Mouse (Mus musculus) heart, embryonic 16.5 days (tissue): Measurements from ENCODE around the gene Rpl18a. TPM values are rescaled to one million over a fixed set of nuclear protein-coding genes. Genes with fewer than 3 reads are reported as not detected.

Source experiments
- ATAC-seq: fragments of 200-750 bp; cut with Nextera tagmentation; replicated peaks from 2 replicates; pipeline ENCODE4 v1.8.0; 2017; ENCODE audit warnings: moderate number of reproducible peaks; ENCODE audit not compliant: insufficient read depth, low FRiP score; ENCODE audit errors: extremely low read depth
- H3K27ac ChIP-seq: fragments of 300-500 bp; sonication (generic); 2 replicates; pipeline ENCODE4 v1.5.1; 2014; ENCODE audit warnings: mild to moderate bottlenecking, low read length, control low read depth, moderate library complexity
- H3K27me3 ChIP-seq: fragments of 300-500 bp; sonication (generic); 2 replicates; pipeline ENCODE4 v1.6.1; 2014; ENCODE audit warnings: low read length, mixed read lengths; ENCODE audit not compliant: control insufficient read depth, insufficient read depth
- H3K36me3 ChIP-seq: fragments of 300-500 bp; sonication (generic); 2 replicates; pipeline ENCODE4 v1.6.1; 2014; ENCODE audit not compliant: control insufficient read depth, insufficient read depth
- H3K4me1 ChIP-seq: fragments of 300-500 bp; sonication (generic); 2 replicates; pipeline ENCODE4 v1.6.1; 2014; ENCODE audit warnings: low read length, mixed read lengths; ENCODE audit not compliant: control insufficient read depth, insufficient read depth
- H3K4me2 ChIP-seq: fragments of 300-500 bp; sonication (generic); 2 replicates; pipeline ENCODE4 v1.6.1; 2014; ENCODE audit warnings: low read depth, mild to moderate bottlenecking, control low read depth, low read length
- H3K4me3 ChIP-seq: fragments of 300-500 bp; sonication (generic); 2 replicates; pipeline ENCODE4 v1.5.1; 2014; ENCODE audit warnings: mild to moderate bottlenecking, control low read depth, low read length
- H3K9ac ChIP-seq: fragments of 300-500 bp; sonication (generic); 2 replicates; pipeline ENCODE4 v1.6.1; 2014; ENCODE audit warnings: low read length, control low read depth
- H3K9me3 ChIP-seq: fragments of 300-500 bp; sonication (generic); replicated peaks from 2 replicates; pipeline ENCODE4 v1.6.1; 2016; ENCODE audit warnings: low read length; ENCODE audit not compliant: control insufficient read depth
- WGBS: fragments of 180-500 bp; shearing (Covaris S2); extraction: QIAGEN DNeasy Blood & Tissue Kit; methylation state at CpG from one replicate; pipeline ENCODE4 v1.1.7; 2014; 5-methylcytosine and 5-hydroxymethylcytosine counted together
- polyA plus RNA-seq: library from polyadenylated mRNA; unstranded; fragments of >200 nt; fragmentation: Nextera tagmentation; extraction: Ambion mirVana; gene quantifications from 2 replicates; pipeline ENCODE4 v1.2.1, GENCODE M21; 2015

Gene Rpl18a
- polyA plus RNA-seq, 1 experiment from 2014 or later = 2,334 TPM

GRCm38 (mm10) chr8:70892022-70892895, 5.0 kb downstream of the Rpl18a start, which contains the start of gene Slc5a5:
Gene Slc5a5, minus strand, starts transcription at chr8:70892757.
- 4% methylated on average over 80 of the region's 80 CpGs for WGBS
- no peak for ATAC-seq
- H3K9me3 ChIP-seq = no peaks in the 10 kb centered on the region
- H3K4me2 ChIP-seq = peak within 1 kb of the TSS; percentile 18
- no peak within 1 kb of the TSS for H3K27ac ChIP-seq
- H3K9ac ChIP-seq = no peak within 1 kb of the TSS
- peak within 1 kb of the TSS; percentile 1 for H3K4me3 ChIP-seq
- H3K4me1 ChIP-seq = peaks cover 7% of the 10 kb centered on the region
- peaks cover 30% of the 10 kb centered on the region for H3K27me3 ChIP-seq
- H3K36me3 ChIP-seq = peaks cover 26% of the 10 kb centered on the region

- H3K9me3 ChIP-seq = no peaks in the 10 kb centered on the region
- peaks cover 30% of the 10 kb centered on the region for H3K27me3 ChIP-seq
- no peak for ATAC-seq
- peaks cover 6% of the 10 kb centered on the region for H3K4me1 ChIP-seq
- no peak overlapping the region for H3K27ac ChIP-seq
- H3K4me3 ChIP-seq = no peak overlapping the region; the same call in 1 of the 2 replicates
- 10% methylated on average over 21 of the region's 21 CpGs for WGBS
- H3K9ac ChIP-seq = no peak overlapping the region
- H3K4me2 ChIP-seq = no peak overlapping the region
- peaks cover 26% of the 10 kb centered on the region for H3K36me3 ChIP-seq
Measured at GRCm38 (mm10) chr8:70891356-70891755, 5.9 kb downstream of the Rpl18a start.

- Histone ChIP-seq H3K36me3 (peaks cover 24% of the 10 kb centered on the region), H3K9me3 (no peaks in the 10 kb centered on the region), H3K4me1 (no peaks in the 10 kb centered on the region), H3K4me3 (no peak overlapping the region), H3K9ac (no peak overlapping the region), H3K27ac (no peak overlapping the region), H3K27me3 (peaks cover 36% of the 10 kb centered on the region), H3K4me2 (no peak overlapping the region)
- no peak for ATAC-seq
- WGBS = 88% methylated on average over 5 of the region's 5 CpGs
Measured at GRCm38 (mm10) chr8:70890656-70891055, 6.6 kb downstream of the Rpl18a start.

GRCm38 (mm10) chr8:70887669-70888068, 9.5 kb downstream of the Rpl18a start:
- 4% methylated on average over 18 of the region's 18 CpGs for WGBS
- no peak for ATAC-seq
- H3K9ac ChIP-seq = no peak overlapping the region

GRCm38 (mm10) chr8:70885612-70886011, 11.6 kb downstream of the Rpl18a start:
- 15% methylated on average over 12 of the region's 12 CpGs for WGBS
- ATAC-seq = no peak
- H3K4me1 ChIP-seq = peaks cover 5% of the 10 kb centered on the region
- H3K9me3 ChIP-seq = no peaks in the 10 kb centered on the region
- H3K4me3 ChIP-seq = no peak overlapping the region
- H3K27me3 ChIP-seq = peaks cover 13% of the 10 kb centered on the region
- H3K4me2 ChIP-seq = no peak overlapping the region
- no peak overlapping the region for H3K9ac ChIP-seq
- H3K36me3 ChIP-seq = no peaks in the 10 kb centered on the region
- H3K27ac ChIP-seq = no peak overlapping the region

More at GRCm38 (mm10) chr8:70887669-70888068, 9.5 kb downstream of the Rpl18a start:
- H3K27ac ChIP-seq = no peak overlapping the region
- no peaks in the 10 kb centered on the region for H3K4me1 ChIP-seq
- no peak overlapping the region for H3K4me3 ChIP-seq
- no peaks in the 10 kb centered on the region for H3K9me3 ChIP-seq
- peaks cover 28% of the 10 kb centered on the region for H3K27me3 ChIP-seq
- H3K36me3 ChIP-seq = no peaks in the 10 kb centered on the region
- H3K4me2 ChIP-seq = no peak overlapping the region

DNA sequence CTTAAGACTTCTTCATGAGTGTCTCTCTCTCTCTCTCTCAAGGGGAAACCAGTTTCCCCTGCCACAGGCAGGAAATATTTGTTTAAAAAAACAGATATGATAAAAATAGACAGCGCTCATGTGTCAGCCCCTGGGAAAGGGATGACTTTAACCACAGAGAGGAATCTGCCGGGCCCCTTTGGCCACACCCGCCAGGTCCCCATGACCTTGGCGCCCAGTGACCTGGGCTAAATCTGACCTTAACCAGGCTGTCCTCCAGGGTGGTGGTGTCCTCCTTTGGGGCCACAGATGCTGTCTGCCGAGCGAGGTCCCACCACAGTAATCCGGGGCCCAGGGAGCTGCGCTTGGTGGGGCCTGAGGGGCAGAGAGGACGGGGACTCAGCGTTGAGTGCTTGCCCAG, 12.5 kb downstream of the Rpl18a start:
- Histone ChIP-seq H3K4me3 (no peak overlapping the region), H3K4me1 (peaks cover 12% of the 10 kb centered on the region), H3K4me2 (no peak overlapping the region), H3K9me3 (no peaks in the 10 kb centered on the region), H3K27ac (no peak overlapping the region), H3K27me3 (peaks cover 6% of the 10 kb centered on the region; the same call in 1 of the 2 replicates), H3K36me3 (no peaks in the 10 kb centered on the region), H3K9ac (no peak overlapping the region)
- WGBS = 65% methylated on average over 10 of the region's 10 CpGs
- no peak for ATAC-seq

GRCm38 (mm10) chr8:70884186-70884585, 13.0 kb downstream of the Rpl18a start:
- H3K9ac ChIP-seq = no peak overlapping the region
- H3K27me3 ChIP-seq = peaks cover 6% of the 10 kb centered on the region; the same call in 1 of the 2 replicates
- no peaks in the 10 kb centered on the region for H3K36me3 ChIP-seq
- peaks cover 12% of the 10 kb centered on the region for H3K4me1 ChIP-seq
- H3K4me3 ChIP-seq = no peak overlapping the region
- H3K9me3 ChIP-seq = no peaks in the 10 kb centered on the region
- H3K4me2 ChIP-seq = no peak overlapping the region
- no peak overlapping the region for H3K27ac ChIP-seq
- 74% methylated on average over 4 of the region's 4 CpGs for WGBS
- no peak for ATAC-seq

DNA sequence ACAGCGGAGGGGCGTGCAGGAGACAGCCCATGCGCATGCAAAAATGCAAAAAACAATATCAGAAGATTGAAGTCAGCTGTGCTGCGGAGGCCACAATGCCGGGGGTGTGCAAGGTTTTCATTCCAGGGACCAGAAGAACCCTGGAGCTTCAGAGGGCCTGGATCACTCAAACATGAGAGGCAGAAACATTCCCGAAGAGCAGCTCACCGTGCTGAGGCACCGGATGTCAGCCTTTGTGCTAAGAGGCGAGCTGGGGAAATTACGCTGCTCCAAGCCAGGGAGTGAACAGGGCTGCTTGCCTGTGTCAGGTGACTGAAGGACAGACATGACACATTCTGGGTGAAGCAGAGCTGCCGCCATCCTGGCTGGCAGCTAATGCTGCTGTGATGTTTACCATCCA, 16.7 kb downstream of the Rpl18a start:
- peaks cover 12% of the 10 kb centered on the region for H3K4me1 ChIP-seq
- no peaks in the 10 kb centered on the region for H3K36me3 ChIP-seq
- H3K27me3 ChIP-seq = no peaks in the 10 kb centered on the region; the same call in 1 of the 2 replicates
- no peak overlapping the region; the same call in 1 of the 2 replicates for H3K4me2 ChIP-seq
- 12% methylated on average over 11 of the region's 11 CpGs for WGBS
- H3K27ac ChIP-seq = peak overlapping the region; percentile 17
- H3K9me3 ChIP-seq = no peaks in the 10 kb centered on the region
- H3K4me3 ChIP-seq = no peak overlapping the region
- no peak overlapping the region for H3K9ac ChIP-seq
- no peak for ATAC-seq

GRCm38 (mm10) chr8:70880126-70880525, 17.1 kb downstream of the Rpl18a start:
- 4% methylated on average over 4 of the region's 4 CpGs for WGBS
- H3K9ac ChIP-seq = no peak overlapping the region

More at GRCm38 (mm10) chr8:70880126-70880525, 17.1 kb downstream of the Rpl18a start:
- Histone ChIP-seq H3K9me3 (no peaks in the 10 kb centered on the region), H3K27me3 (no peaks in the 10 kb centered on the region; the same call in 1 of the 2 replicates), H3K4me2 (no peak overlapping the region; the same call in 1 of the 2 replicates), H3K4me3 (no peak overlapping the region), H3K36me3 (no peaks in the 10 kb centered on the region), H3K27ac (peak overlapping the region; percentile 17; the same call in 1 of the 2 replicates), H3K4me1 (peaks cover 12% of the 10 kb centered on the region)
- 0 out of 2 replicates have a peak, but pooled peaks have one; percentile 17 for ATAC-seq
